Mouse (Mus musculus) cortical plate, adult 2 months (tissue): ENCODE results near the gene Cmtm5. TPM values are rescaled to one million over a fixed set of nuclear protein-coding genes. Genes with fewer than 3 reads are reported as not detected.
"Not testable (repeated sequence)": the region's sequence is repeated elsewhere in the genome, so short reads cannot be mapped to it uniquely, and the experiment has no call there.

Source experiments
- H3K27ac ChIP-seq: fragments of 200-500 bp; 2 replicates; pipeline ENCODE4 v1.5.1; 2012; ENCODE audit warnings: low read length, control low read depth, inconsistent platforms; ENCODE audit not compliant: insufficient read depth
- H3K4me1 ChIP-seq: fragments of 200-500 bp; 2 replicates; pipeline ENCODE4 v1.6.1; 2011; ENCODE audit warnings: low read length; ENCODE audit not compliant: control insufficient read depth, insufficient read depth
- H3K4me3 ChIP-seq: fragments of 200-500 bp; 2 replicates; pipeline ENCODE4 v1.5.1; 2011; ENCODE audit warnings: mild to moderate bottlenecking, low read length, control low read depth; ENCODE audit not compliant: insufficient read depth
- CTCF ChIP-seq: fragments of 200-500 bp; IDR thresholded peaks from 2 replicates; pipeline ENCODE4 v1.5.1; 2011; ENCODE audit warnings: mild to moderate bottlenecking, control low read depth, low read length; ENCODE audit not compliant: insufficient read depth; ENCODE audit errors: extremely low read depth
- POLR2A ChIP-seq: fragments of 200-500 bp; IDR thresholded peaks from 2 replicates; pipeline ENCODE4 v1.6.1; 2011; ENCODE audit warnings: mild to moderate bottlenecking, low read length, control low read depth; ENCODE audit not compliant: insufficient read depth; ENCODE audit errors: extremely low read depth
- polyA plus RNA-seq: library from polyadenylated mRNA; depleted of rRNA; stranded (reverse); fragments of >200 nt; gene quantifications from 2 replicates; pipeline ENCODE4 v1.2.3, GENCODE M21; 2012

Gene Cmtm5
- polyA plus RNA-seq, 1 experiment = 169 TPM

- no peak overlapping the region for H3K4me3 ChIP-seq
- TF ChIP-seq POLR2A = no peak
- no peak for TF ChIP-seq CTCF
- no peaks in the 10 kb centered on the region for H3K4me1 ChIP-seq
- H3K27ac ChIP-seq = no peak overlapping the region
These were observed 22.4 kb downstream of the Cmtm5 start for GRCm38 (mm10) chr14:54958503-54958902.

- TF ChIP-seq CTCF (no peak), POLR2A (no peak)
- H3K4me1 ChIP-seq = no peaks in the 10 kb centered on the region
These were observed 23.1 kb downstream of the Cmtm5 start for GRCm38 (mm10) chr14:54959197-54959596.

GRCm38 (mm10) chr14:54959853-54960613 is 24.0 kb downstream of the Cmtm5 start:
- H3K4me3 ChIP-seq, H3K27ac ChIP-seq, H3K4me1 ChIP-seq: not testable (repeated sequence)

More at GRCm38 (mm10) chr14:54959197-54959596, 23.1 kb downstream of the Cmtm5 start:
- Histone ChIP-seq H3K27ac (no peak overlapping the region), H3K4me3 (no peak overlapping the region)

- Histone ChIP-seq H3K4me3 (no peak overlapping the region), H3K4me1 (no peaks in the 10 kb centered on the region)
- no peak for TF ChIP-seq CTCF
- TF ChIP-seq POLR2A = no peak
These were observed 24.7 kb downstream of the Cmtm5 start for GRCm38 (mm10) chr14:54960769-54961168.

GRCm38 (mm10) chr14:54961487-54961886 is 25.4 kb downstream of the Cmtm5 start:
- no peak for TF ChIP-seq POLR2A
- no peak for TF ChIP-seq CTCF
- no peak overlapping the region for H3K27ac ChIP-seq
- H3K4me1 ChIP-seq = no peaks in the 10 kb centered on the region
- H3K4me3 ChIP-seq = no peak overlapping the region

More at GRCm38 (mm10) chr14:54960769-54961168, 24.7 kb downstream of the Cmtm5 start:
- H3K27ac ChIP-seq = no peak overlapping the region

GRCm38 (mm10) chr14:54962714-54963113 is 26.7 kb downstream of the Cmtm5 start:
- H3K4me1 ChIP-seq = no peaks in the 10 kb centered on the region
- no peak overlapping the region for H3K4me3 ChIP-seq
- no peak overlapping the region for H3K27ac ChIP-seq
- TF ChIP-seq POLR2A = no peak
- no peak for TF ChIP-seq CTCF

GRCm38 (mm10) chr14:54963727-54964126 is 27.7 kb downstream of the Cmtm5 start:
- no peak overlapping the region for H3K27ac ChIP-seq
- H3K4me1 ChIP-seq = no peaks in the 10 kb centered on the region
- TF ChIP-seq CTCF (no peak), POLR2A (no peak)
- H3K4me3 ChIP-seq = no peak overlapping the region

GRCm38 (mm10) chr14:54965044-54965443 is 29.0 kb downstream of the Cmtm5 start:
- TF ChIP-seq CTCF = no peak
- no peak for TF ChIP-seq POLR2A
- Histone ChIP-seq H3K4me3 (no peak overlapping the region), H3K27ac (no peak overlapping the region), H3K4me1 (no peaks in the 10 kb centered on the region)

GRCm38 (mm10) chr14:54965631-54966030 is 29.6 kb downstream of the Cmtm5 start:
- Histone ChIP-seq H3K4me3 (no peak overlapping the region), H3K27ac (no peak overlapping the region), H3K4me1 (no peaks in the 10 kb centered on the region)
- no peak for TF ChIP-seq CTCF
- no peak for TF ChIP-seq POLR2A

- H3K4me1 ChIP-seq = no peaks in the 10 kb centered on the region
- no peak within 1 kb of the TSS for H3K4me3 ChIP-seq
- TF ChIP-seq CTCF = no peak
- no peak for TF ChIP-seq POLR2A
- H3K27ac ChIP-seq = no peak within 1 kb of the TSS
These were observed 30.4 kb downstream of the Cmtm5 start, which contains the start of gene Myh6 for GRCm38 (mm10) chr14:54966320-54966977. TSS of gene Myh6 (minus strand) at chr14:54966927.

GRCm38 (mm10) chr14:54967874-54968273 is 31.8 kb downstream of the Cmtm5 start:
- Histone ChIP-seq H3K4me3 (no peak overlapping the region), H3K4me1 (no peaks in the 10 kb centered on the region), H3K27ac (no peak overlapping the region)
- TF ChIP-seq POLR2A (no peak), CTCF (no peak)
